Mouse (Mus musculus) forebrain, embryonic 15.5 days (tissue): ENCODE data around the gene Gabarapl1. TPM values are rescaled to one million over a fixed set of nuclear protein-coding genes. Genes with fewer than 3 reads are reported as not detected.

Source experiments
- ATAC-seq: fragments of 200-750 bp; cut with Nextera tagmentation; replicated peaks from 2 replicates; pipeline ENCODE4 v1.8.0; 2017; ENCODE audit warnings: mild to moderate bottlenecking, moderate TSS enrichment, moderate library complexity
- H3K27ac ChIP-seq: fragments of 300-500 bp; sonication (generic); replicated peaks from 2 replicates; pipeline ENCODE4 v1.5.1; 2015; ENCODE audit warnings: mild to moderate bottlenecking, inconsistent platforms
- H3K27me3 ChIP-seq: fragments of 300-500 bp; sonication (generic); 2 replicates; pipeline ENCODE4 v1.6.1; 2015; ENCODE audit warnings: inconsistent platforms
- H3K36me3 ChIP-seq: fragments of 300-500 bp; sonication (generic); 2 replicates; pipeline ENCODE4 v1.6.1; 2015; ENCODE audit warnings: mild to moderate bottlenecking, inconsistent platforms
- H3K4me1 ChIP-seq: fragments of 300-500 bp; sonication (generic); 2 replicates; pipeline ENCODE4 v1.6.1; 2015; ENCODE audit warnings: inconsistent platforms
- H3K4me2 ChIP-seq: fragments of 300-500 bp; sonication (generic); replicated peaks from 2 replicates; pipeline ENCODE4 v1.6.1; 2015; ENCODE audit warnings: mild to moderate bottlenecking, inconsistent platforms
- H3K4me3 ChIP-seq: fragments of 300-500 bp; sonication (generic); 2 replicates; pipeline ENCODE4 v1.5.1; 2015; ENCODE audit warnings: mild to moderate bottlenecking, inconsistent platforms
- H3K9ac ChIP-seq: fragments of 300-500 bp; sonication (generic); replicated peaks from 2 replicates; pipeline ENCODE4 v1.6.1; 2015; ENCODE audit warnings: mild to moderate bottlenecking, inconsistent platforms
- H3K9me3 ChIP-seq: fragments of 300-500 bp; sonication (generic); 2 replicates; pipeline ENCODE4 v1.6.1; 2016; ENCODE audit warnings: inconsistent platforms
- WGBS: fragments of 180-500 bp; shearing (Covaris S2); methylation state at CpG from one replicate; pipeline ENCODE4 v1.1.7; 2015; ENCODE audit warnings: mixed read lengths; 5-methylcytosine and 5-hydroxymethylcytosine counted together
- polyA plus RNA-seq: library from polyadenylated mRNA; unstranded; fragments of >200 nt; fragmentation: Nextera tagmentation; extraction: Ambion mirVana; gene quantifications from 2 replicates; pipeline ENCODE4 v1.2.1, GENCODE M21; 2015

Gabarapl1 gene
- polyA plus RNA-seq, 1 experiment from 2014 or later = 197 TPM

- Histone ChIP-seq H3K9ac (no peak overlapping the region), H3K4me2 (no peak overlapping the region), H3K27ac (no peak overlapping the region), H3K4me3 (no peak overlapping the region), H3K27me3 (no peaks in the 10 kb centered on the region), H3K36me3 (peaks cover 52% of the 10 kb centered on the region), H3K9me3 (no peaks in the 10 kb centered on the region), H3K4me1 (no peaks in the 10 kb centered on the region)
- WGBS = 65% methylated on average over 9 of the region's 9 CpGs
- ATAC-seq = no peak
Observed at GRCm38 (mm10) chr6:129541931-129542330, 9.0 kb downstream of the Gabarapl1 start.

- H3K27ac ChIP-seq = no peak overlapping the region
- H3K4me2 ChIP-seq = no peak overlapping the region
- no peaks in the 10 kb centered on the region for H3K4me1 ChIP-seq
- 92% methylated on average over 3 of the region's 3 CpGs for WGBS
- no peak overlapping the region for H3K9ac ChIP-seq
- H3K36me3 ChIP-seq = peaks cover 49% of the 10 kb centered on the region
- no peaks in the 10 kb centered on the region for H3K9me3 ChIP-seq
- no peak overlapping the region for H3K4me3 ChIP-seq
- no peak for ATAC-seq
- no peaks in the 10 kb centered on the region for H3K27me3 ChIP-seq
Observed at GRCm38 (mm10) chr6:129542540-129542939, 9.6 kb downstream of the Gabarapl1 start.

DNA sequence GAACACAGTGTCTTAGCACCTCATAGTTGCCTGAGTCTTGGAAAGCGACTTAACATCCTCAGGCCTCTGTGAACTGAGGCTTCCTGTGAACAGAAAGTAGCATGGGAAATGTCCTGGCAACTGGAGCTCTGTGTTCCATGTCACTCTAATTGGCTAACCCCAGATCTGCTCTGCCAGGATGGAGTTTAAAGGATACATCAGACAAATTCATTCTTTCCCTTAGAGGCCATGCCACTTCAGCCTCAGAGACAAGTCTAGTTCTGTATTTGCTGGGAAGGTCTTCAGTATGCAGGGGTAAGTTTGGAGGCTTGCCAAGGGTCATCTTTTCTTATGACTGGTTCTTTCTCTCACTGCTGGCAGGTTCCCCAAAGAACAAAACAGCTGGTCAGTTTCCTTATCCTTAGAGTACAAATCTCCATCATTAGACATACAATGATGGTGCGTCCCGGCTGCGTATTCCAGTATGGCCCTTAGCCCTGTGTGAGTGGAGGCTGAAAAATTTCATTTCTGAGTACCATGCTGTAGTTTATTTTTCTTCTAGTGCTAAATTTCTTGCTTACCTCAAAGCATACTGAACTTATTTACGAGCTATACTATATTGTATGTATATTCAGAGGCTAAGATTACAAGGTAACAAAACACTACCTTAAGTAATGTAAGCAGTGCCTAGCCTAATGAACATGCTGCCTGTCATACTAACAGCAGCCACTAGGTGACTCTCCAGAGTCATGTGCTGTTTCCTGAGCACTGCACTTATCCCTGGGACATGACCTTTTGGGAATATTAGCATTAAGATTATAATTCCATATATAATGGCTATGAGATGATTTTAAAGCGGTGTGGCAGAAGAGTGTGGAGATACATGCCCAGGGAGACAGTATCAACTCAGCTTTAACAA, 11.0 kb downstream of the Gabarapl1 start:
- Histone ChIP-seq H3K9me3 (no peaks in the 10 kb centered on the region), H3K9ac (no peak overlapping the region), H3K27me3 (no peaks in the 10 kb centered on the region), H3K4me2 (no peak overlapping the region), H3K27ac (no peak overlapping the region), H3K36me3 (peaks cover 36% of the 10 kb centered on the region), H3K4me3 (no peak overlapping the region), H3K4me1 (no peaks in the 10 kb centered on the region)
- peak; percentile 71 for ATAC-seq
- WGBS = 61% methylated on average over 6 of the region's 6 CpGs

DNA sequence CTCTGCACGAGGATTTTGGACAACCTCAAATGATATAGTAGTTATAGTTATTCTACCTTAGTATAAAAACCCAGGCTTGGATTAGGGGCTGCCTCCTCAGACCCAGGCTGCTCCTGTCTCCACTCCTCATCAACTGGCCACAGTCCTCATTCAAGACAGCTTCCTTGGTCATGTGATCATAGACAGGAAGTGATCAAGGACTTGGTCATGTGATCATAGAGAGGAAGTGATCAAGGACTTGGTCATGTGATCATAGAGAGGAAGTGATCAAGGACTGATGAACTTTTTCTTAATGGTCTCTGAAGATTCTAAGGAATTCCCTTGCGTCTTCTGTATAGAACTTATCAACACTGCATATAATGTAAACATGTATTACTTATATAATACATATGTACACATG, 14.3 kb downstream of the Gabarapl1 start:
- Histone ChIP-seq H3K9ac (no peak overlapping the region), H3K27ac (no peak overlapping the region), H3K27me3 (no peaks in the 10 kb centered on the region), H3K4me1 (no peaks in the 10 kb centered on the region), H3K4me3 (no peak overlapping the region), H3K36me3 (peaks cover 5% of the 10 kb centered on the region), H3K4me2 (no peak overlapping the region), H3K9me3 (no peaks in the 10 kb centered on the region)
- no peak for ATAC-seq
- 93% methylated on average over 2 of the region's 2 CpGs for whole genome bisulfite sequencing

DNA sequence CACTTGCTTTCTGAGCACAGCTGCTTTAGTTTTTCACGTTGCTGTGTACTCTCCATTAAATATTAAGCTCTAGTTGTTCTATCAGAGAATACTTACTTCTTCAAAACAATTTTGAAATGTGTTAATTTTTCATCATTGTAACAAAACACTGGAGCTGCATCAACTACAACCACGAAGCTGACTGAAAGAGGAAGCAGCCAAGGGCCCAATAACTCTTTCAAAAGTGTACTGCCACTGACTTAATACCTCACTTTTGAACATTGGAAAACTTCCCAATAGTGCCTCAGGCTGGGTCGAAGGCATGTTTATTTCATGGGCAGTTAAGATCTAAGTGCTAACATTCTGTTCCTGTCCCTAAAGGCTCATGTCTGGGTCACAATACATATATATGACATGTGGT, 15.0 kb downstream of the Gabarapl1 start:
- no peak overlapping the region for H3K9ac ChIP-seq
- WGBS = 79% methylated on average over 3 of the region's 3 CpGs
- no peak for ATAC-seq
- H3K27me3 ChIP-seq = no peaks in the 10 kb centered on the region
- no peaks in the 10 kb centered on the region for H3K9me3 ChIP-seq
- H3K36me3 ChIP-seq = no peaks in the 10 kb centered on the region
- H3K4me2 ChIP-seq = no peak overlapping the region
- H3K4me1 ChIP-seq = no peaks in the 10 kb centered on the region
- H3K27ac ChIP-seq = no peak overlapping the region
- H3K4me3 ChIP-seq = no peak overlapping the region

DNA sequence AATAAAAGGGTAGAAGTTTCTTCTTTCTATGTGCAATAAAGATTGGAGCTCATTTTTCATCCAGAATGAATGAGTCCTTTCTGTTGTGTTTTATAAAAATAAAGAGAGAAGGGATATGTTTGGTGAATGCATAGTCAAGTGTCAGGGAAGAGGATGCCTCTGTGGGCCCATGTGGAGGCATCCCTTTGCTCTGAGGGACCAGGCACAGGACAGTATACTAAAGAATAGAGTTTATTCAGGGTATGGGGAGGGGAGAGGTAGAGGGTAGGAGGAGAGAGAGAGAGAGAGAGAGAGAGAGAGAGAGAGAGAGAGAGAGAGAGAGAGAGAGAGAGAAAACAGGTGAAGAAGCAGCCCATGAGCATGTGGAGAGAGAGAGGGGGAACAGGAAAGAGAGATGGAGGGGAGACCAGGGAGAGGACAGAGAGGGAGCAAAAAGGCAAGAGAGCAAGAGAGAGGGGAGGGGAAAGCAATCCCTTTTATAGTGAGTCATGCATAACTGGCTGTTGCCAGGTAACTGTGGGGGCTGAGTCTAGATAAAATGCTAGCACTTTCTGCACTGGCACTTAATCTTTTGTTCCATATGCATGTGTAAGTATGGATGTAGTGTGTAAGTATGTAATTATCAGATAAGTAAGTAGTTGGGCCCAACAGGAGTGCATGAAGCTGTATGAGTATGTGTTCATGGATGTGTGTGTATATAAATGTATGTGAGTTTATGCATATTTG, 24.5 kb downstream of the Gabarapl1 start:
- 0 out of 2 replicates have a peak, but pooled peaks cover 2% of the 10 kb centered on the region for H3K4me1 ChIP-seq
- no peak overlapping the region for H3K4me3 ChIP-seq
- peak; percentile 46 for ATAC-seq

DNA sequence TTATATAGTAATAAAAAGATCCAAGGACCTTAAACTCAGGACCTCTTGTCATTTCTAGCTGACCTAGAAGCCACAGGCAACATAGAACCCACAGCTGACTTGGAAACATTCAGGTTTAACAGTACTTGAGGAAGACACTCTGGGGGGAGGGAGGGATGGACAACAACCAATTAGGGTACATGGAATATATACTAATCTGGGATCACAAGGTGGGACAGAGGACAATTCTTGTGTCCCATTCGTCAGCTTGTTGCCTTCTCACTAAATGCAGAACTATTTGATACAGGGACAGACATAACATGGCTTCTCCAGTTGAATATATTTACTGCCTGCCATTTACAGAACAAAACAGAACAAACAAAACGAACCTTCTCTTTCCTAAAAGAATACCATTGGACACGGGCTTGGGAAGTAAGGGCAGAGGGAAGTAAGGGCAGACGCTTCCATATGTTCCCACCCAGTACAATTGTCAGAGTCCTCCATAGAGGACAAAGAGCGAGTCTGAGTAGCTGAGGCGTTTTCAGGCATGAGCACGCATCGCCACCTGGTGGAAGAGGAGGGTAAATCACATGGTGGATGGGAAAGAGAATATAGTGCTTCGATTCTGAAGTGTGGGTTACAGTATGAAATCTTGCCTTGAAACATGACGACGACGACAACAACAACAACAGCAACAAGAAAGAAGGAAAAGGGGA, 26.1 kb downstream of the Gabarapl1 start:
- Histone ChIP-seq H3K4me3 (no peak overlapping the region), H3K9ac (no peak overlapping the region), H3K4me1 (0 out of 2 replicates have a peak, but pooled peaks cover 2% of the 10 kb centered on the region), H3K27ac (no peak overlapping the region), H3K27me3 (no peaks in the 10 kb centered on the region), H3K9me3 (no peaks in the 10 kb centered on the region), H3K4me2 (no peak overlapping the region; the same call in 1 of the 2 replicates), H3K36me3 (no peaks in the 10 kb centered on the region)
- WGBS = 16% methylated on average over 12 of the region's 12 CpGs
- ATAC-seq = peak; percentile 90

More for the DNA sequence above, 24.5 kb downstream of the Gabarapl1 start:
- Histone ChIP-seq H3K27me3 (no peaks in the 10 kb centered on the region), H3K27ac (no peak overlapping the region), H3K9me3 (no peaks in the 10 kb centered on the region), H3K36me3 (no peaks in the 10 kb centered on the region), H3K9ac (no peak overlapping the region), H3K4me2 (no peak overlapping the region)

- Histone ChIP-seq H3K27ac (no peak overlapping the region), H3K36me3 (no peaks in the 10 kb centered on the region), H3K9me3 (no peaks in the 10 kb centered on the region), H3K9ac (no peak overlapping the region), H3K27me3 (no peaks in the 10 kb centered on the region), H3K4me1 (0 out of 2 replicates have a peak, but pooled peaks cover 2% of the 10 kb centered on the region), H3K4me3 (no peak overlapping the region), H3K4me2 (no peak overlapping the region)
- WGBS = 56% methylated on average over 4 of the region's 4 CpGs
- peak; percentile 58 for ATAC-seq
Observed at GRCm38 (mm10) chr6:129559641-129560027, 26.7 kb downstream of the Gabarapl1 start.

GRCm38 (mm10) chr6:129565257-129565656, 32.3 kb downstream of the Gabarapl1 start:
- H3K27me3 ChIP-seq = no peaks in the 10 kb centered on the region
- ATAC-seq = no peak

GRCm38 (mm10) chr6:129575315-129575714, 42.4 kb downstream of the Gabarapl1 start:
- 56% methylated on average over 2 of the region's 2 CpGs for WGBS
- Histone ChIP-seq H3K36me3 (no peaks in the 10 kb centered on the region), H3K27me3 (no peaks in the 10 kb centered on the region), H3K9ac (no peak overlapping the region), H3K4me1 (no peaks in the 10 kb centered on the region), H3K4me2 (no peak overlapping the region), H3K9me3 (no peaks in the 10 kb centered on the region), H3K4me3 (no peak overlapping the region), H3K27ac (no peak overlapping the region)
- no peak for ATAC-seq

More at GRCm38 (mm10) chr6:129565257-129565656, 32.3 kb downstream of the Gabarapl1 start:
- no peak overlapping the region for H3K4me2 ChIP-seq
- H3K9me3 ChIP-seq = no peaks in the 10 kb centered on the region
- H3K9ac ChIP-seq = no peak overlapping the region
- no peaks in the 10 kb centered on the region for H3K4me1 ChIP-seq
- WGBS = 85% methylated on average over 2 of the region's 2 CpGs
- H3K27ac ChIP-seq = no peak overlapping the region
- no peak overlapping the region for H3K4me3 ChIP-seq
- H3K36me3 ChIP-seq = no peaks in the 10 kb centered on the region

DNA sequence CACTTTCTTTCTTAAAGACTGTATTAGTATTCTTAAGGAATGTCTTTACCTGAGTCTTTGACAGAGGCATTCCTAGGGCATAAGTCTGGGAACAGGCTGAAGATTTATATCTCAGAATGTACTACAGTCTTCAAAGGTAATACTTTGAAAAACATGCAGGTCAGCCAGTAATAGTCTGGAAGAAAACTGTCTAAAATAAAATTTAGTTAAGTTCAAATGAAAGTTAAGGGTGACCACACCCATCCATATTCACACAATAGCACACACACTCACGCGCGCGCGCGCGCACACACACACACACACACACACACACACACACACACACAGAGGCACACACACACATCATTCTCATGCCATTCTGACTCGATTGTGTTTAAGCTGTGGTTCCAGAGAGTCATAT, 44.6 kb downstream of the Gabarapl1 start, which contains the start of gene Klre1:
Klre1 (plus strand) TSS at position 301 of the 400 bp plus-strand sequence.
- Histone ChIP-seq H3K36me3 (no peaks in the 10 kb centered on the region), H3K27ac (no peak within 1 kb of the TSS), H3K9ac (no peak within 1 kb of the TSS), H3K9me3 (no peaks in the 10 kb centered on the region), H3K27me3 (no peaks in the 10 kb centered on the region), H3K4me2 (no peak within 1 kb of the TSS), H3K4me3 (no peak within 1 kb of the TSS), H3K4me1 (no peaks in the 10 kb centered on the region)
- no peak for ATAC-seq
- 98% methylated on average over 8 of the region's 8 CpGs for WGBS

DNA sequence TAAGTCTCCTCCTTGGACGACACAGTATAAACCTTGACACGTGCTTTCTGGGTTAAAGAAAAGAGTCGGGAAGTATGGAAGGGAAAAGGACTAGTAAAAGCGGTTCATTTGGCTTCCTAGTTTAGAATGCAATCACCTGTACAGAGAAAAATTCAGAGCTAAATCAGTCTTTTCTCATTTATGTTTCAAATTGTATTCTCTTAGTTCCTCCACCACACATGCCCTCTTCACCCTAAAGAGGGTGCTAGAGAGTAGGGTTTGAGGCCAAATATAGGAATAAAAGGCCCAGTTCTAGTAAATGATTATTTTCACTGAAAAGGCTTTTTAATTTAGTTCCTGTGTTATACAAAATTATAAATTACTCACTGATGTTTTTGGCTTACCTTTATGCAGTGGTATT, 48.3 kb downstream of the Gabarapl1 start:
- Histone ChIP-seq H3K27ac (no peak overlapping the region), H3K36me3 (no peaks in the 10 kb centered on the region), H3K27me3 (no peaks in the 10 kb centered on the region), H3K9ac (no peak overlapping the region), H3K4me2 (no peak overlapping the region), H3K4me3 (no peak overlapping the region), H3K9me3 (no peaks in the 10 kb centered on the region), H3K4me1 (no peaks in the 10 kb centered on the region)
- WGBS = 61% methylated on average over 4 of the region's 4 CpGs
- ATAC-seq = no peak
